Mouse (Mus musculus) ES-E14 (cell line): Measurements from ENCODE around the gene Sf3b2. TPM values are rescaled to one million over a fixed set of nuclear protein-coding genes. Genes with fewer than 3 reads are reported as not detected.

ENCODE experiments used
- DNase-seq: peaks from one replicate; pipeline ENCODE4 v3.0.0-alpha.2; 2013; ENCODE audit warnings: low read depth, low spot score
- H3K27ac ChIP-seq: 2 replicates; pipeline ENCODE4 v1.5.1; 2012; ENCODE audit warnings: low read depth, mild to moderate bottlenecking, low read length, moderate library complexity, mixed read lengths; ENCODE audit not compliant: poor library complexity, insufficient read depth, severe bottlenecking
- H3K36me3 ChIP-seq: 2 replicates; pipeline ENCODE4 v1.6.1; 2012; ENCODE audit warnings: mild to moderate bottlenecking, low read length, moderate library complexity, mixed read lengths; ENCODE audit not compliant: control insufficient read depth, poor library complexity, insufficient read depth, severe bottlenecking
- H3K4me1 ChIP-seq, 2 experiments: fragments of 150-350 bp in 1 of 2; sonication (generic) in 1 of 2; 2 replicates each; pipeline ENCODE4 v1.6.1; 2012; ENCODE audit warnings: low read length in 2 of 2, mild to moderate bottlenecking in 1 of 2, mixed read lengths in 1 of 2; ENCODE audit not compliant: control insufficient read depth in 2 of 2, insufficient read depth in 2 of 2, poor library complexity in 1 of 2
- H3K4me3 ChIP-seq, 2 experiments: fragments of 150-350 bp in 1 of 2; sonication (generic) in 1 of 2; 2 replicates each; pipeline ENCODE4 v1.5.1; 2012; ENCODE audit warnings: low read length in 2 of 2, low read depth in 1 of 2, mild to moderate bottlenecking in 1 of 2, mixed read lengths in 1 of 2; ENCODE audit not compliant: insufficient read depth in 1 of 2, poor library complexity in 1 of 2, severe bottlenecking in 1 of 2
- H3K9ac ChIP-seq: 2 replicates; pipeline ENCODE4 v1.6.1; 2012; ENCODE audit warnings: low read depth, mild to moderate bottlenecking, low read length, mixed read lengths; ENCODE audit not compliant: poor library complexity, insufficient read depth, severe bottlenecking
- H3K9me3 ChIP-seq: fragments of 150-350 bp; sonication (generic); 2 replicates; pipeline ENCODE4 v1.6.1; 2012; ENCODE audit warnings: low read depth, mild to moderate bottlenecking, low read length; ENCODE audit not compliant: control insufficient read depth, insufficient read depth
- CHD2 ChIP-seq: IDR thresholded peaks from 2 replicates; pipeline ENCODE4 v1.6.1; 2014; ENCODE audit warnings: mild to moderate bottlenecking, low read depth, low read length, inconsistent platforms
- HCFC1 ChIP-seq: IDR thresholded peaks from 2 replicates; pipeline ENCODE4 v1.6.1; 2012; ENCODE audit warnings: low read length, inconsistent platforms, borderline replicate concordance; ENCODE audit not compliant: insufficient read depth
- MAFK ChIP-seq: IDR thresholded peaks from 2 replicates; pipeline ENCODE4 v1.6.1; 2014; ENCODE audit warnings: mild to moderate bottlenecking, low read depth, low read length, inconsistent platforms; ENCODE audit not compliant: insufficient read depth
- ZC3H11A ChIP-seq: IDR thresholded peaks from 2 replicates; pipeline ENCODE4 v1.6.1; 2012; ENCODE audit warnings: low read depth, mild to moderate bottlenecking, inconsistent platforms, low read length, borderline replicate concordance
- ZNF384 ChIP-seq: IDR thresholded peaks from 2 replicates; pipeline ENCODE4 v1.6.1; 2012; ENCODE audit warnings: low read depth, low read length, inconsistent platforms
- in situ Hi-C, 2 experiments: fragments of 600-800 bp; cut with MboI; formaldehyde crosslinking; loops; one replicate each; pipeline ENCODE4 v1.15.1; 2025; ENCODE audit warnings: low sequenced_read_pairs in 2 of 2, inconsistent platforms in 1 of 2; ENCODE audit not compliant: unreplicated experiment in 2 of 2
- total RNA-seq: library from RNA; depleted of rRNA; stranded (reverse); fragments of 300-350 nt; gene quantifications from 2 replicates; pipeline ENCODE4 v1.2.3, GENCODE M21; 2012

Sf3b2 gene
- total RNA-seq, 1 experiment: 175 TPM

GRCm38 (mm10) chr19:5334741-5335140 lies 39.5 kb upstream of the Sf3b2 start:
- Histone ChIP-seq H3K9ac (no peak overlapping the region), H3K4me1 (peaks cover 0 to 2% of the 10 kb centered on the region in 2 experiments; a peak in 2 of 4 replicates), H3K4me3 (no peak overlapping the region), H3K27ac (no peak overlapping the region), H3K9me3 (no peaks in the 10 kb centered on the region), H3K36me3 (no peaks in the 10 kb centered on the region)
- TF ChIP-seq ZNF384 (no peak), CHD2 (no peak), ZC3H11A (no peak), HCFC1 (no peak), MAFK (no peak)
- in situ Hi-C loops: no loop called here
- DNase-seq: no peak

- TF ChIP-seq MAFK (no peak), ZNF384 (no peak), CHD2 (no peak), HCFC1 (no peak), ZC3H11A (no peak)
- Histone ChIP-seq H3K9me3 (no peaks in the 10 kb centered on the region), H3K36me3 (no peaks in the 10 kb centered on the region), H3K9ac (peak overlapping the region; percentile 23; the same call in 1 of the 2 replicates), H3K4me3 (peak overlapping the region in 1 of 2 experiments; percentile 30; a peak in 1 of 4 replicates), H3K4me1 (peaks cover 0 to 3% of the 10 kb centered on the region in 2 experiments; a peak in 1 of 4 replicates), H3K27ac (no peak overlapping the region)
- no peak for DNase-seq
- in situ Hi-C loops: no loop called here
Observed at GRCm38 (mm10) chr19:5327970-5328369, 32.7 kb upstream of the Sf3b2 start.

GRCm38 (mm10) chr19:5323801-5324200 lies 28.5 kb upstream of the Sf3b2 start:
- in situ Hi-C loops: no loop called here
- no peaks in the 10 kb centered on the region for H3K36me3 ChIP-seq
- H3K4me1 ChIP-seq: peaks cover 0 to 3% of the 10 kb centered on the region in 2 experiments; a peak in 1 of 4 replicates
- DNase-seq: no peak
- H3K9ac ChIP-seq: no peak overlapping the region
- H3K4me3 ChIP-seq: peak overlapping the region in 1 of 2 experiments; percentile 30; a peak in 1 of 4 replicates
- no peak overlapping the region for H3K27ac ChIP-seq
- H3K9me3 ChIP-seq: no peaks in the 10 kb centered on the region
- no peak for TF ChIP-seq MAFK
- no peak for TF ChIP-seq ZNF384
- no peak for TF ChIP-seq HCFC1
- no peak for TF ChIP-seq CHD2
- TF ChIP-seq ZC3H11A: no peak

- no peaks in the 10 kb centered on the region for H3K36me3 ChIP-seq
- H3K27ac ChIP-seq: no peak overlapping the region
- no peak for TF ChIP-seq ZC3H11A
- no peak for TF ChIP-seq CHD2
- no peak for TF ChIP-seq MAFK
- no peak for TF ChIP-seq ZNF384
- no peak for TF ChIP-seq HCFC1
- in situ Hi-C loops: no loop called here
- no peak overlapping the region for H3K4me3 ChIP-seq
- 0 out of 2 replicates have a peak, but pooled peaks cover 1% of the 10 kb centered on the region for H3K9me3 ChIP-seq
- H3K9ac ChIP-seq: no peak overlapping the region
- H3K4me1 ChIP-seq: no peaks in the 10 kb centered on the region
- DNase-seq: no peak
Observed at GRCm38 (mm10) chr19:5313189-5313588, 17.9 kb upstream of the Sf3b2 start.

GRCm38 (mm10) chr19:5309025-5309424 lies 13.8 kb upstream of the Sf3b2 start:
- TF ChIP-seq ZC3H11A: no peak
- no peak for TF ChIP-seq ZNF384
- TF ChIP-seq CHD2: no peak
- TF ChIP-seq HCFC1: no peak
- TF ChIP-seq MAFK: no peak
- Histone ChIP-seq H3K4me3 (no peak overlapping the region), H3K9me3 (no peaks in the 10 kb centered on the region), H3K36me3 (no peaks in the 10 kb centered on the region), H3K9ac (no peak overlapping the region), H3K27ac (no peak overlapping the region), H3K4me1 (peaks cover 0 to 3% of the 10 kb centered on the region in 2 experiments; a peak in 1 of 4 replicates)
- in situ Hi-C loops: no loop called here
- DNase-seq: no peak
